Mouse (Mus musculus): ENCODE measurements around the gene Gpr45.

GRCm38 (mm10) chr1:42917908-42918307 lies 34.8 kb upstream of the Gpr45 start:
- no peak for TF ChIP-seq GATA1 (IDR thresholded peaks at IDR 0.05; ENCODE audit: low read length)
- TF ChIP-seq TAL1 (IDR thresholded peaks at IDR 0.05; ENCODE audit: low read length), result no peak

Data from erythroblast, embryonic 14.5 days (primary cell).